Mouse (Mus musculus) liver, postnatal 0 days (tissue): Measurements from ENCODE around the gene Fam120b. TPM values are rescaled to one million over a fixed set of nuclear protein-coding genes. Genes with fewer than 3 reads are reported as not detected.
A peak's percentile ranks its signal among the peaks of the same experiment; 100 is the strongest.
"Not testable (repeated sequence)": the region's sequence is repeated elsewhere in the genome, so short reads cannot be mapped to it uniquely, and the experiment has no call there.

Experiments used
- ATAC-seq: fragments of 200-750 bp; cut with Nextera tagmentation; 2 replicates; pipeline ENCODE4 v1.8.0; 2017; ENCODE audit warnings: mild to moderate bottlenecking, moderate library complexity
- DNase-seq: peaks from one replicate; pipeline ENCODE4 v3.0.0-alpha.2; 2016
- H3K27ac ChIP-seq: fragments of 300-500 bp; sonication (generic); 2 replicates; pipeline ENCODE4 v1.5.1; 2014; ENCODE audit warnings: antibody characterized with exemption, moderate library complexity, mild to moderate bottlenecking, low read depth
- H3K27me3 ChIP-seq: fragments of 300-500 bp; sonication (generic); 2 replicates; pipeline ENCODE4 v1.6.1; 2014; ENCODE audit warnings: low read length, control low read depth, mixed read lengths; ENCODE audit not compliant: insufficient read depth
- H3K36me3 ChIP-seq: fragments of 300-500 bp; sonication (generic); replicated peaks from 2 replicates; pipeline ENCODE4 v1.6.1; 2014; ENCODE audit warnings: mild to moderate bottlenecking, control low read depth, low read length, moderate library complexity, mixed read lengths; ENCODE audit not compliant: insufficient read depth
- H3K4me1 ChIP-seq: fragments of 300-500 bp; sonication (generic); 2 replicates; pipeline ENCODE4 v1.6.1; 2014; ENCODE audit warnings: antibody characterized with exemption, mild to moderate bottlenecking, control low read depth; ENCODE audit not compliant: insufficient read depth
- H3K4me2 ChIP-seq: fragments of 300-500 bp; sonication (generic); 2 replicates; pipeline ENCODE4 v1.6.1; 2014; ENCODE audit warnings: low read depth, mild to moderate bottlenecking, low read length, moderate library complexity, mixed read lengths
- H3K4me3 ChIP-seq: fragments of 300-500 bp; sonication (generic); 2 replicates; pipeline ENCODE4 v1.5.1; 2014; ENCODE audit warnings: low read depth, low read length
- H3K9ac ChIP-seq: fragments of 300-500 bp; sonication (generic); replicated peaks from 2 replicates; pipeline ENCODE4 v1.6.1; 2014; ENCODE audit warnings: mild to moderate bottlenecking, moderate library complexity
- H3K9me3 ChIP-seq: fragments of 300-500 bp; sonication (generic); 2 replicates; pipeline ENCODE4 v1.6.1; 2016; ENCODE audit warnings: mild to moderate bottlenecking, control low read depth, low read length, mixed read lengths
- CTCF ChIP-seq: sonication (generic); IDR thresholded peaks from 2 replicates; pipeline ENCODE4 v1.5.1; 2016; ENCODE audit warnings: antibody characterized with exemption, low read depth
- EP300 ChIP-seq: IDR thresholded peaks from 2 replicates; pipeline ENCODE4 v1.6.1; 2016; ENCODE audit warnings: antibody characterized with exemption, low read depth, mild to moderate bottlenecking
- WGBS: fragments of 180-500 bp; shearing (Covaris S2); extraction: QIAGEN DNeasy Blood & Tissue Kit; methylation state at CpG from one replicate; pipeline ENCODE4 v1.1.7; 2014; ENCODE audit not compliant: insufficient replicate concordance; 5-methylcytosine and 5-hydroxymethylcytosine counted together
- polyA plus RNA-seq: library from polyadenylated mRNA; unstranded; fragments of >200 nt; fragmentation: Nextera tagmentation; extraction: Ambion mirVana; gene quantifications from 2 replicates; pipeline ENCODE4 v1.2.1, GENCODE M21; 2015

Fam120b gene
- polyA plus RNA-seq, 1 experiment from 2014 or later = 5.2 TPM

GRCm38 (mm10) chr17:15440067-15440462 is 44.1 kb downstream of the Fam120b start:
- H3K36me3 ChIP-seq = no peaks in the 10 kb centered on the region
- H3K4me1 ChIP-seq = peaks cover 7% of the 10 kb centered on the region; the same call in 1 of the 2 replicates
- H3K9me3 ChIP-seq = no peaks in the 10 kb centered on the region
- no peak overlapping the region for H3K9ac ChIP-seq
- peak overlapping the region; percentile 27; the same call in 1 of the 2 replicates for H3K4me2 ChIP-seq
- no peak overlapping the region for H3K4me3 ChIP-seq
- peak overlapping the region; percentile 24; the same call in 1 of the 2 replicates for H3K27ac ChIP-seq
- DNase-seq (no peak), ATAC-seq (no peak)
- WGBS = 41% methylated on average over 8 of the region's 8 CpGs
- TF ChIP-seq CTCF (no peak), EP300 (no peak)
- H3K27me3 ChIP-seq = no peaks in the 10 kb centered on the region

GRCm38 (mm10) chr17:15440463-15441121 is 44.6 kb downstream of the Fam120b start:
- Histone ChIP-seq H3K27me3 (no peaks in the 10 kb centered on the region), H3K27ac (peak overlapping the region; percentile 24; the same call in 1 of the 2 replicates), H3K9me3 (no peaks in the 10 kb centered on the region), H3K36me3 (no peaks in the 10 kb centered on the region), H3K4me2 (peak overlapping the region; percentile 27; the same call in 1 of the 2 replicates), H3K9ac (no peak overlapping the region), H3K4me3 (no peak overlapping the region), H3K4me1 (peaks cover 7% of the 10 kb centered on the region; the same call in 1 of the 2 replicates)
- peak; percentile 41 for DNase-seq
- WGBS = 23% methylated on average over 11 of the region's 11 CpGs
- TF ChIP-seq EP300 (no peak), CTCF (no peak)
- peak; percentile 59 for ATAC-seq

- Histone ChIP-seq H3K4me2 (no peak overlapping the region), H3K4me3 (no peak overlapping the region), H3K27me3 (no peaks in the 10 kb centered on the region), H3K9ac (no peak overlapping the region), H3K4me1 (peaks cover 5% of the 10 kb centered on the region; the same call in 1 of the 2 replicates), H3K27ac (no peak overlapping the region), H3K36me3 (no peaks in the 10 kb centered on the region), H3K9me3 (no peaks in the 10 kb centered on the region)
- TF ChIP-seq EP300 = no peak
- 71% methylated on average over 3 of the region's 3 CpGs for WGBS
- no peak for DNase-seq
- no peak for ATAC-seq
Measured at GRCm38 (mm10) chr17:15445421-15445820, 49.4 kb downstream of the Fam120b start.

GRCm38 (mm10) chr17:15447831-15448230 is 51.8 kb downstream of the Fam120b start:
- Histone ChIP-seq H3K4me1 (no peaks in the 10 kb centered on the region; the same call in 1 of the 2 replicates), H3K27ac (no peak overlapping the region), H3K27me3 (no peaks in the 10 kb centered on the region), H3K9me3 (no peaks in the 10 kb centered on the region), H3K4me2 (no peak overlapping the region), H3K36me3 (no peaks in the 10 kb centered on the region), H3K9ac (no peak overlapping the region), H3K4me3 (no peak overlapping the region)
- DNase-seq = no peak
- TF ChIP-seq CTCF (no peak), EP300 (no peak)
- whole genome bisulfite sequencing = 61% methylated on average over 5 of the region's 5 CpGs
- ATAC-seq = no peak

- DNase-seq, H3K27ac ChIP-seq, H3K36me3 ChIP-seq, H3K4me3 ChIP-seq, H3K27me3 ChIP-seq, H3K9ac ChIP-seq, H3K4me1 ChIP-seq, ATAC-seq, H3K9me3 ChIP-seq, H3K4me2 ChIP-seq: not testable (repeated sequence)
- WGBS = 75% methylated on average over 5 of the region's 6 CpGs
Measured at GRCm38 (mm10) chr17:15449144-15449543, 53.1 kb downstream of the Fam120b start.

- TF ChIP-seq EP300 (no peak), CTCF (no peak)
- H3K36me3 ChIP-seq = no peaks in the 10 kb centered on the region
- WGBS = 68% methylated on average over 3 of the region's 3 CpGs
- no peaks in the 10 kb centered on the region for H3K9me3 ChIP-seq
- no peak for DNase-seq
- no peaks in the 10 kb centered on the region for H3K27me3 ChIP-seq
- H3K4me3 ChIP-seq = no peak overlapping the region
- no peak overlapping the region for H3K9ac ChIP-seq
- H3K4me1 ChIP-seq = no peaks in the 10 kb centered on the region; the same call in 1 of the 2 replicates
- H3K27ac ChIP-seq = no peak overlapping the region
- H3K4me2 ChIP-seq = no peak overlapping the region
- no peak for ATAC-seq
Measured at GRCm38 (mm10) chr17:15449606-15450005, 53.6 kb downstream of the Fam120b start.

- ATAC-seq (no peak), DNase-seq (no peak)
- no peaks in the 10 kb centered on the region for H3K27me3 ChIP-seq
- no peaks in the 10 kb centered on the region for H3K9me3 ChIP-seq
- no peaks in the 10 kb centered on the region for H3K4me1 ChIP-seq
- no peak overlapping the region for H3K4me3 ChIP-seq
- no peak overlapping the region for H3K4me2 ChIP-seq
- no peak for TF ChIP-seq EP300
- TF ChIP-seq CTCF = no peak
- no peaks in the 10 kb centered on the region for H3K36me3 ChIP-seq
- 69% methylated on average over 4 of the region's 4 CpGs for WGBS
- no peak overlapping the region for H3K27ac ChIP-seq
- H3K9ac ChIP-seq = no peak overlapping the region
Measured at GRCm38 (mm10) chr17:15455203-15455602, 59.2 kb downstream of the Fam120b start.
